Mouse (Mus musculus) gastrocnemius, postnatal 36 days (tissue): ENCODE measurements around the gene Cyth4. TPM values are rescaled to one million over a fixed set of nuclear protein-coding genes. Genes with fewer than 3 reads are reported as not detected.

Experiments used
- DNase-seq, 2 experiments: peaks; one replicate each; pipeline ENCODE4 v3.0.0; 2022
- intact Hi-C: fragments of 180-260 bp; cut with DNase I; formaldehyde crosslinking; loops from one replicate; pipeline ENCODE4 v1.15.1; 2025
- total RNA-seq, 2 experiments: library from RNA; stranded (reverse); gene quantifications; 2 replicates each; pipeline ENCODE4 v1.2.3; 2021

Cyth4 gene
- total RNA-seq, 2 experiments from 2014 or later, result 2.0 to 2.1 TPM

GRCm38 (mm10) chr15:78610705-78611462 lies 14.0 kb downstream of the Cyth4 start:
- DNase-seq, result no peak
- intact Hi-C loops, result no loop called here

- no peak for DNase-seq
- intact Hi-C loops, result no loop called here
These were observed 17.7 kb downstream of the Cyth4 start for GRCm38 (mm10) chr15:78614536-78614935.

GRCm38 (mm10) chr15:78616973-78617372 lies 20.1 kb downstream of the Cyth4 start:
- DNase-seq, result no peak
- intact Hi-C loops, result no loop called here

GRCm38 (mm10) chr15:78623426-78623825 lies 26.6 kb downstream of the Cyth4 start:
- peak; percentile 52 to 68 for DNase-seq
- intact Hi-C loops, result loop anchor here (1.0 to 5.0 kb wide), 5 partner anchors 97 to 244 kb away; no protein-coding TSS in a partner anchor

GRCm38 (mm10) chr15:78624431-78624950 lies 27.6 kb downstream of the Cyth4 start:
- DNase-seq, result peak; percentile 72 to 80
- intact Hi-C loops, result loop anchor here (5.0 kb wide), 3 partner anchors 118 to 243 kb away; no protein-coding TSS in a partner anchor

GRCm38 (mm10) chr15:78624961-78625360 lies 28.1 kb downstream of the Cyth4 start:
- no peak for DNase-seq
- intact Hi-C loops, result loop anchor here (5.0 kb wide), 3 partner anchors 117 to 242 kb away; no protein-coding TSS in a partner anchor

GRCm38 (mm10) chr15:78626285-78626684 lies 29.4 kb downstream of the Cyth4 start:
- intact Hi-C loops, result no loop called here
- no peak for DNase-seq

GRCm38 (mm10) chr15:78632387-78632786 lies 35.5 kb downstream of the Cyth4 start:
- DNase-seq, result no peak
- intact Hi-C loops, result no loop called here

- no peak for DNase-seq
- intact Hi-C loops, result no loop called here
These were observed 36.6 kb downstream of the Cyth4 start for GRCm38 (mm10) chr15:78633413-78633812.

GRCm38 (mm10) chr15:78634095-78634737 lies 37.4 kb downstream of the Cyth4 start:
- no peak for DNase-seq
- intact Hi-C loops, result no loop called here

- intact Hi-C loops, result no loop called here
- DNase-seq, result peak in 1 of 2 experiments; percentile 53
These were observed 38.4 kb downstream of the Cyth4 start for GRCm38 (mm10) chr15:78635231-78635630.

- intact Hi-C loops, result no loop called here
- no peak for DNase-seq
These were observed 46.8 kb downstream of the Cyth4 start for GRCm38 (mm10) chr15:78643633-78644032.

GRCm38 (mm10) chr15:78644606-78645005 lies 47.8 kb downstream of the Cyth4 start:
- intact Hi-C loops, result no loop called here

GRCm38 (mm10) chr15:78647746-78648145 lies 50.9 kb downstream of the Cyth4 start:
- DNase-seq, result peak in 1 of 2 experiments; percentile 29

More at GRCm38 (mm10) chr15:78644606-78645005, 47.8 kb downstream of the Cyth4 start:
- no peak for DNase-seq

GRCm38 (mm10) chr15:78651169-78651568 lies 54.3 kb downstream of the Cyth4 start:
- DNase-seq, result no peak
- intact Hi-C loops, result no loop called here

More at GRCm38 (mm10) chr15:78647746-78648145, 50.9 kb downstream of the Cyth4 start:
- intact Hi-C loops, result no loop called here

- DNase-seq, result no peak
- intact Hi-C loops, result no loop called here
These were observed 67.4 kb downstream of the Cyth4 start for GRCm38 (mm10) chr15:78664268-78664667.

GRCm38 (mm10) chr15:78669221-78669871 lies 72.5 kb downstream of the Cyth4 start:
- DNase-seq, result no peak
- intact Hi-C loops, result no loop called here

GRCm38 (mm10) chr15:78670341-78670740 lies 73.5 kb downstream of the Cyth4 start:
- intact Hi-C loops, result no loop called here
- no peak for DNase-seq
